Mouse (Mus musculus): ENCODE results near the gene Gm10663.

The Gm10663 gene

DNA sequence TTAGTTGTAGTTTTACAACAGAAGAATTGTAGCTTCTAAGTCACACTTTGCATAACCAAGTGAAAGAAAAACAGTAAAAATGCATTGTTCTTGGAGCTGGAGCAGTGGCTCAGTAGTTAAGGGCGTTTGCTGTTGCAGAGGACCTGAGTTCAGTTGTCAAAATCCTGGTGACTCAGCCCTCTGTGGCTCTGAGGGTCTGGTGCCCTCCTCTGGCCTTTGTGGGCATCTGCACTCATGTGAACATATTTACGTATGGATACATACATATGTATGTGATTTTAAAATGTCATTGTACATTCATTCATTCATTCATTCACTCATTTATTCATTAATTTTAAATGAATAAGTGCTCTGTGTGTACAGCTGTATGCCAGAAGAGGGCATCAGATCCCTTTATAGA is 10.8 kb downstream of the Gm10663 start:
- no peak for DNase-seq (ENCODE audit: low read depth, low spot score)

DNA sequence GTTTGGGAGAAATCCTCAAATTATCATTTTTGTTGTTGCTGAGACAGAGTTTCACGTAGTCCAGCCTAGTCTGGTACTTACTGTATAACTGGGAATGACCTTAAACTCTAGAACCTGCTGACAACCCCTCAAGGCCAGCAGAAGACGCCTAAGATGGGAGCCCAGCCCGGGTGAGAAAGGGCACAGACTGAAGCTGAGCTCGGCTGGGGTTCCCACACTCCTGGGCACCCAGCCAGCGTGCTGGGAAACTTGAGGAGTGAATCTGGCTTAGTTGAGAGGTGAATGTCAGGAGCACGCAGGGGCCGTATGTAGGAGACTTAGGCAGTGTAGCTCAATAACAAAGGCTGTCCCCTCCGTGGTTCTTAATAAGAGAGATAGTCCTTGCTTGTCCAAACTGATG is 12.9 kb downstream of the Gm10663 start:
- DNase-seq (ENCODE audit: low read depth, low spot score): no peak

DNA sequence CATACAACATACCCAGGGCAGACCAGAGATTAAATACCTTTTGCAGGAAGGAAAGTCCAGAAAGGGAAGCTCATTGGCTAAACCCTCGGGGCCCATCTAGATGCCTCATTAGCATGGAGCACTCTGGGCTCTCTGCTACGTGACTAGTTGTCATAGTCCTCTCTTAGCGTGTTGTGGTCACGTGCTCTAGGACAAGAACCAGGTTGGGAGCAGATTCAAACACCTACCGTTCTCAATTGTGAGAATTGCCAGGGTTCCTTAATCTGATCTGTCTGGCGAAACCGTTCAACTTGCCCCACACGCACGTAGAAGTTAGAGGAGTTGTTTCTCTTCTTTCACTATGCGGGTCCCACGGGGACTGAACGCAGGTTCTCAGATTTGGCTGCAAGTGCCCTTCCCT is 13.3 kb downstream of the Gm10663 start:
- no peak for DNase-seq (ENCODE audit: low read depth, low spot score)

DNA sequence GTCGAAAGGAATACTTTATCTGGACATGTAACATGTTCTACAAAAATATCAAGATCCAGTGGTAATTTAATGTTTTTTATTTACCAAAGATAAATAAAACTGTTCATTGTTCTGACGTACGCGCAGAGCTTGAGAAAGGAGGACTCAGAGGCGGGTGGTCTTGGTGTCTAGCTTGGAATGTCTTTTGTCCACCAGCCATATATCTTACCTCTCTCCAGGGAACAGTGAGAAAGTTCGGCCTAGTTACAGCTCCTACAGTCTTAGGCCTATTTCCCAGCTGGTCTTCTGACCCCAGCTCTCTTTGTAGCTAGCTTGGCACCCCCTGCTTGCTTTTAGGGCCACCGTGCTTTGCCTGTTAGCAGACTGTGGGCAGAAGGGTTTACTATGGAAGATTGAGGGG is 14.9 kb downstream of the Gm10663 start:
- DNase-seq (ENCODE audit: low read depth, low spot score): peak; percentile 16

DNA sequence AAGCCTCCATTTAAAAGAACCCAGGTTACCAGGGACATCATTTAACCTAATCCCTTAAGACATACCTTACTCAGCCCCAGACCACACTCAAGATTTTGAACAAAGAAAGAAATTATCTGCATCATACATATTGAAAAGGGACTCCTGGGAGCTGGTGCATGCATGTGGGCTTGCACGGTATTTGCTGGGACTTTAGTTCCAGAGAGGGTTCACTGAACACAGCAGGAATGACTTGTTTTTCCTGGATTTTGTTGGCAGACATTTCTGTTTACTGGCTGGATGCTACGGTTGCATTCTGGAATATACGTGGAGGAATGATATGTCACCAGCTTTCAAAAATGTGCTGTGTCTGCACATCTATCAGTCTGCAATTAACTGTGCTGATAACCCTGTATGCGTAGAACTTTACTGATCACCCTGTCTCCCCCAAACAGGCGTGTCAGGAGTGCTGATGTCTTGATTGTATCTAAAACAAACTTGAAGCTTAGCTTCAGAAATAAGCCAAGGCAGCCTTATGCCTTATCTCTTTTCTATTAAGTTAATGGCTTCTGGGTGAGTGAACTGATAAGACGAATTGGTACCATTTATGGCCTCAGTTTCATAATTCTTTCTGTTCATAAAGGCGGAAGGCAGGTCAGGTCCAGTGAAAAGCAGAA is 23.1 kb downstream of the Gm10663 start:
- no peak for DNase-seq (ENCODE audit: low read depth, low spot score)

DNA sequence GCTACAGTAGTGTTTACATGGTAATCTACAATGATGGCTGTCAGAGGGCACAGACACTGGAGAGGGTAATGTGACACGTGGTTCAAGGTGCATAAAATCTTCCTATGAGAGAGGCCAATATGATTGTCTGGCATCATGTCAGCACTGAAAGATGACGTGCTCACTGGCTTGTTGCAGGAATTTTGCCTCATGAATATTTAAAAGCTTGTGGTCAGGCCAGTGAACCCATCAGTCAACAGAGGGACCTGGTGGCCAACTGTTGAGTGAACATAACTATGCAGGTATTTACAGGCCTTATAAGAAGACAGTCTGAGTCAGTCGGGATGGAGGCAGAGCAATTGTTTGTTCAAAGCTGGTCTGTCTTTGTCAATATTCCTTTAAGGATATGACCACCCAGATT is 24.9 kb downstream of the Gm10663 start:
- no peak for DNase-seq (ENCODE audit: low read depth, low spot score)

DNA sequence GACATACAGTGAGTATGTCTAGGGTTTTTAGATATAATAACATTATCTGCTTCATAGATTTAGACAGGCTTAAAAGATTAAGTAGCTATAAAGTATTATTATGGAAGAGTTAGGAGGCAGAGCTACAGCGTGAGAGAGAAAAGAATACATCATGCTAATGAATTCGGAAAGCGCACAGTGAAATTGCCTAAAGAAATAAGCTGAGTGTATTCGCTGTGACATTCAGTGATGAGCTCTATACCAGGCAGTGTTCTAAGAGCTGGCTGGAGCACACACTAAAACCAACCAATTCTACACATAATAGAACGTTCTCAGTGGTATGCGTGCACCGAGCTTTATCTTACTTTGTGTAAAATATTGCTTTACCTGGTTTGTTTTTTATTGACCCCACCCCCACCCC is 28.8 kb downstream of the Gm10663 start:
- no peak for DNase-seq (ENCODE audit: low read depth, low spot score)

DNA sequence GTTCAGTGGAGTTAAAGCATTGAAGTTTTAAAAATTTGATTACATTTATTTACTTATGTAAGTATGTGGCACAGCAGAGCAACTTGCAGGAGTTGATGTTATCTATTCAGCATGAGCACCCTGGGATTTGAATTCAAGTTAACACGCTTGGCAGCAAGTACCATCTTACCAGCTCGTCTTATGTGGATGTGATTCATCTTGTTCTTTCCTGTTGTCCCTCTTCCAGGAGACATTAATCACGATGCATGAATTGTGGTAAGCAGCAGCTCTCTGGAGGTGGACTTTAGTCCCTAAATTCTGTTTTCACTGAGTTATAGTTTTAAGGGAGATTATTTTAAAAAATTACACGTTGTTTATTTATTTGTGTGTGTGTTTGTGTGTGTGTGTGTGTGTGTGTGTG is 29.2 kb downstream of the Gm10663 start:
- no peak for DNase-seq (ENCODE audit: low read depth, low spot score)

DNA sequence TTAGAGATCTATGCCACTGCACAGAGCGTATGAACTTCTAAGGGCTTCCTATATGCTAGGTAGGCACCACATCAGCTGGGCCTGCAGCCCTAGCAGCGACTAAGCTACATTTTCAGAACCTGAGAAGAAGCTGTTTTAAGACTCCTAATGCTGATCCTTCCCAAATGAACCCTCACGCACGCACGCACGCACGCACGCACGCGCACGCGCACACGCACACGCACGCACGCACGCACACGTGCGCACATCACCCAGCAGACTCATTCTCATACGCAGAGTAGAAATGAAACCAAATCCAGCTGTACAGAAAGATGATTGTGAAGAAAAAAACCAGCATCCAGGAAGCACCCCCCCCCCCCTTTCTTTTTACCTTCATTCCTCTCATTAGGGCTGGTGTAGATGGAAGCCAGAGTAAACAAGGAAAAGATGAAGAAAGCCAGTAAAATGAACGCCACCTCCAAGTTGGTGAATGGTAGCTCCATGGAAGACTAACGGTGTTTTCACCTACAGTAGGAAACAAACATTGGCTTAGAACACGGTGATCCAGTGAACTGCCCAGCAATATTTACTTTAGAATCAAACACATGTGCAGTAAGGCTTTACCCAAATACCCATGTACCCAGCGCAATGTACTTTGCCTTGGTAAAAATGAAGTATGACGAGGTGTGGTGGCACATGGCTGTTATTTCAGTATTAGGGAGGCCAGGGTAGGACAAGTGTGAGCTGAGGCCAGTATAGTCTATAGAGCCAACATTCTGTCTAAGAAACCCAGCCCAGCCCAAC is 33.3 kb downstream of the Gm10663 start:
- DNase-seq (ENCODE audit: low read depth, low spot score): no peak

DNA sequence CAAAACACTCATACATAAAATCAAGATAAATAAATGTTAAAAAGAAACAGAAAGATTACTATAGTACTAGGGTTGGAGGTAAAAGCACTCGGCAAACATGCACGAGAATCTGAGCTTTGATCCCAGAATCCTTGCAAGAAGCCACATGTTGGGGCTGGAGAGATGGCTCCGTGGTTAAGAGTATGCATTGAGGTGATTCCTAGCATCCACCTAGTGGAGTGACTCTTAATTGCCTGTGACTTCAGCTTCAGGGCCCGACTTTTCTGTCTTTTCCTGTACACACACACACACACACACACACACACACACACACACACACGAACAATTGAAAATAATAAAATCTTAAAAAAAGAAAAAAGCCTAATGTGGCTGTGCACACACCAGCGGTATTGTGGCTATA is 34.1 kb downstream of the Gm10663 start:
- DNase-seq (ENCODE audit: low read depth, low spot score): no peak

DNA sequence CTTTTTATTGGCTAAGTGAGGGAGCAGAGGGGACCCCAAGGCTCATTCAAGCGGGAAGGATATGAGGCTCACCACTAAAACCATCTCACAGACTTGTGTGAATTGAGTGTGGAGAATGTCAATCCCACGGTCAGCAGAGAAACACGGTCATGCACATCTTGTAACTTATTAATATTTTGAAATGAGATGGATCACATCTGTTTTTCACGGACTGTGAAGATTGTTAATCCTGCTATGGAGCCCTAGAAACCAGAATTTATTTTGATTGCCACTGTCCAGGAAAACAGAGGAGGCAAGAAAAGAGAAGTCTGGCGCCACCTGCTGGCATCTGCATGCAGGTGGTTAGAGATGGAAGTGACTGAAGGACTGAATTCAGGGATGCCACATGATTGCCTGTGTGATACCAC is 35.5 kb downstream of the Gm10663 start:
- DNase-seq (ENCODE audit: low read depth, low spot score): peak; percentile 72

DNA sequence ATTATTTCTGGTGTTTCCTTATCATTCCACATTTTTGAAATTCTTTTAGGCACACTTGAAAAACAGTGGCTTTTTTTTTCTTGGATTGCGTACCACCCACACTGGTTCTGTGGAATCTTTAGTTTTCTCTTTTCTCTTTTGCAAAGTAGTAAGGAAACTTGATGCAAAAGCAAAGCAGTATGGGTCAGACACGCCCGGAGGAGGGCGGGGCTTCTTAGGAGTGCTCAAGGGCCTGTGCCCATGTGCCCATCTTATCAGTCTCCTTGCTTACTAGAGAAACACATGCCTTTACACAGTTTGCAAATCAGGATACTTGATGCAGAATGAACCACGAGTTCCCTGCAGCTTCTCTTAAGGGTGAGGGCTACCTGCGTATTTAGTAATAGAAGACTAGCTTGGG is 37.3 kb downstream of the Gm10663 start:
- no peak for DNase-seq (ENCODE audit: low read depth, low spot score)

DNA sequence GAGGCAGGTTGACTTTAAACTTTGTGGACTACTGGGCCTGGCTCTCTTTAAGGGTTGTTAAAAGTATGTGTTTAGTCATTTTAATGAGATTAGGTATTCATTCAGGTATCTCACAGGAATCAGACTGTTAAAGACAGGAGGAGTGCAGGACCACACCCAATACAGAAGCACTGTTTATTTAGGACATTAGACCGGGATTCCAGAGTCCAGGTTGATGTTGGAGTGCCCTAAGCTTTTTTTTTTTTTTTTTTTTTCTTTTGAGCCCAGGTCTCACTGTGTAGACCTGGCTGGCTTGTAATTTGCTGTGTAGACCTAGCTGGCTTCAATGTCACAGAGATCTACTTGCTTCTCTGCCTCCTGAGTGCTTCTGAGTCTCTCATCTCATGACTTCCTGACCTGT is 51.2 kb downstream of the Gm10663 start:
- no peak for DNase-seq (ENCODE audit: low read depth, low spot score)

DNA sequence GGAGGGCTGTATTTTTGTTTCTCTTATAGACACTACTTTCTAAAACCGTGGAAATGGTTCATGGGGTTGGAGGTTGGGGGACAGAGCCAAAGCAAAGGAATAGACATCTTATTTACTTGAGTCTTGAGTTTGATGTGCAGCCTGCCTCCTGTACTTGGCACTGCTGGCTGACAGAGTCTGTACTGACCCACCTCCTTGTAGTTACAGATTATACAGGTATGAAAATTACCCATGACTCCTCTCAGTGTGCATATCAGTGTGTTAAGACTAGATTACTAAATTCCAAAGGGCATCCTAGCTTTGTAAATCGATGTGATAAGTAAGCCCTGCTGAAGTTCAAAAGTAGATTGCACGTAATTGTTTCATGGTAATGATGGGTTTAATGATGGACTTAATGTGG is 51.6 kb downstream of the Gm10663 start:
- DNase-seq (ENCODE audit: low read depth, low spot score): no peak
